Comparison of ENCODE assay signal across 7 mouse cellular contexts in the genomic region with DNA sequence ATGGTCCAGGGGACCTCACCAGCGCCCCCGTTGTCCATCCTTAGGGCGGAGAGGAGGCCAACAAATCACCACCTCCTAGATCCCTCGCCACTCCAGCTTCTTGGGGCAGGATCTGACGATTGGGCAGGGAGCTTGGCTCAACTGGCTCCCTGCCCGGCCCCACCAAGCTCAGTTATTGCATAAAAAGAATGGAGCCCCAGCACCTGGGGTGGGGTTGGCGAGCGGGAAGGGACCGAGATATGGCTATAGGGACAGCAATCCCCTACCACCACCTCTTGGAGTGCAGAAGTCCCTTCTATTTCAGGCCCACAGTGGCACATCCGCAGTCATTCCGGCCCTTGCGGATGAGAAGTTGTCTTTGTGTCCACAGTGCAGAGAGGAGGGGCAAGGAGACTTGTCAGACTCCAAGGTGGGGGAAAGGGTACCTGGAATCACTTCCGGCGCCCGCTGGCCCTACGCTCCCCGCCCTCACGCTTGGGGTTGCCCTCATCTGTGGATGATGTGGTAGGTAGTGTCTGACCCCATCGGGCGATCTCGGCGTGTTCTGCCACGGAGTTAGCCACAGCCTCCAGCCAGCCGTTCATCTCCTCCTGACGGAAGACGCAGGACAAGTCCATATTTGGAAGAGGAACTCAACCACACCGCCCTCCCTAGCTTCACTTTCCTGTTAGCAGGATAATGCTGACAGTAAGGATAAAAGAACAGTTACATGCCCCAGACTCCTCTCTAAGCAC. TPM values are rescaled to one million over a fixed set of nuclear protein-coding genes. Genes with fewer than 3 reads are reported as not detected.
DNase-seq lines count a peak whose midpoint lies in the region; ATAC-seq and TF ChIP-seq lines count a peak whose summit lies in the region.

A gene (minus strand): TSS at position 559 of the 734 bp plus-strand sequence.

- H3K4me2 ChIP-seq in midbrain, embryonic 11.5 days: peak within 1 kb of the TSS; percentile 64

- 6% methylated on average over 27 of the region's 27 CpGs for WGBS in midbrain, embryonic 11.5 days

- no peak for ATAC-seq in midbrain, embryonic 11.5 days (ENCODE audit: low FRiP score)

- peak; percentile 92 for DNase-seq in A20 (ENCODE audit: low read depth, low spot score)
- DNase-seq in heart, adult 8-10 months (ENCODE audit: low spot score): peak; percentile 11
- peak; percentile 74 for DNase-seq in kidney, postnatal 10 days
- DNase-seq in midbrain, embryonic 11.5 days (ENCODE audit: low spot score, missing footprints): peak; percentile 86
- DNase-seq in ovary, postnatal 14 days (ENCODE audit: low spot score): no peak
- DNase-seq in c-Kit-positive CD71-positive TER-119-positive erythroid progenitor cells, embryonic 14.5 days (ENCODE audit: low spot score): no peak

- H3K27ac ChIP-seq in midbrain, embryonic 11.5 days (ENCODE audit: low read depth, low read length): no peak within 1 kb of the TSS

- peaks cover 28% of the 10 kb centered on the region for H3K36me3 ChIP-seq in E14TG2a.4 (ENCODE audit: insufficient read depth, low read length)
- H3K36me3 ChIP-seq in midbrain, embryonic 11.5 days (ENCODE audit: control insufficient read depth, insufficient read depth, low read length): no peaks in the 10 kb centered on the region

- peak within 1 kb of the TSS; percentile 86 for H3K4me3 ChIP-seq in E14TG2a.4 (replicated peaks; ENCODE audit: low read length)
- peak within 1 kb of the TSS; percentile 69 for H3K4me3 ChIP-seq in midbrain, embryonic 11.5 days (ENCODE audit: low read depth, low read length)

- no peaks in the 10 kb centered on the region for H3K27me3 ChIP-seq in E14TG2a.4 (ENCODE audit: insufficient read depth, low read length)
- peaks cover 17% of the 10 kb centered on the region for H3K27me3 ChIP-seq in midbrain, embryonic 11.5 days (ENCODE audit: control insufficient read depth, insufficient read depth, low read length)

- no peaks in the 10 kb centered on the region for H3K9me3 ChIP-seq in E14TG2a.4 (ENCODE audit: low read length)
- peaks cover 2% of the 10 kb centered on the region; the same call in 1 of the 2 replicates for H3K9me3 ChIP-seq in midbrain, embryonic 11.5 days (ENCODE audit: control insufficient read depth, low read length)

- H3K4me1 ChIP-seq in E14TG2a.4 (replicated peaks; ENCODE audit: low read depth, low read length): peaks cover 88% of the 10 kb centered on the region
- peaks cover 9% of the 10 kb centered on the region for H3K4me1 ChIP-seq in midbrain, embryonic 11.5 days (ENCODE audit: control insufficient read depth, insufficient read depth, low read length)

- TF ChIP-seq CTCF in E14TG2a.4 (conservative IDR thresholded peaks at IDR 0.05; ENCODE audit: low read length): no peak

- H3K9ac ChIP-seq in midbrain, embryonic 11.5 days (ENCODE audit: low read length): peak within 1 kb of the TSS; percentile 38; the same call in 1 of the 2 replicates

RNA-seq across cellular contexts. Expression of the gene that starts here (rescaled TPM):
- not detected for total RNA-seq in heart, adult 8-10 months (2022)
- not detected in 2 replicates for polyA plus RNA-seq in midbrain, embryonic 11.5 days (2014; fragmentation: Nextera tagmentation; extraction: Ambion mirVana)

Comparison
In these comparisons a context has a peak if more than half of its experiments do, and no peak if none do; other contexts are left out.
1. Peak in DNase-seq in heart, adult 8-10 months; RNA of the gene not detected or under 1 TPM.
2. Peak in DNase-seq, H3K4me3 ChIP-seq, H3K9ac ChIP-seq and H3K4me2 ChIP-seq in midbrain, embryonic 11.5 days; RNA of the gene not detected or under 1 TPM.
3. DNase-seq: peak in A20 (single experiment) and kidney, postnatal 10 days (single experiment); none in ovary, postnatal 14 days (single experiment) and c-Kit-positive CD71-positive TER-119-positive erythroid progenitor cells, embryonic 14.5 days (single experiment).